Mouse (Mus musculus) kidney, adult 8-10 months (tissue): ENCODE data around the gene Lpcat3.

ENCODE experiments used
- DNase-seq, 2 experiments: peaks; one replicate each; pipeline ENCODE4 v3.0.0; 2022

The Lpcat3 gene

DNA sequence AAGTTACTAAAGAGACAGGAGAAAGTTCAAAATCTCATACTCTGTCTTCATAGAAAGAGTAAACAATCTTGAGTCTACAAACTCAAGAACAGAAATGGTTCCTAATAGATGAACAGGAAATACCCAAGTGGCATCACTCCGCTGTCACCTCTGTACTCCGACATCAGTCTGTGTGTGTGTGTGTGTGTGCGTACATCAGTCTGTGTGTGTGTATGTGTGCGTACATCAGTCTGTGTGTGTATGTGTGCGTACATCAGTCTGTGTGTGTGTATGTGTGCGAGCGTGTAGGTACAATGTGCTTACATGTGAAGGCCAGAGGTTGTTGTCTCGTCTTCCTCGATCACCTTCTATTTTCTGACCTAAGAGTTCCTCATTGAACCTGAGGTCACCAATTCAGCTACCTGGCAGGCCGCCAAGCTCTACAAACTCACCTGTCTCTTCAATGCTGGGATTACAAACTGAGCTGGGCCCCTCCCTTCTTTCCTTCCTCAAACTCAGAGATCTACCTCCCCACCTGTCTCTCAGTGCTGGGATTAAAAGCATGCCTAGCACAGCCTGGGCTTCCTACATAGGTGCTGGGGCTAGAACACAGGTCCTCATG lies 45.6 kb downstream of the Lpcat3 start:
- no peak for DNase-seq

DNA sequence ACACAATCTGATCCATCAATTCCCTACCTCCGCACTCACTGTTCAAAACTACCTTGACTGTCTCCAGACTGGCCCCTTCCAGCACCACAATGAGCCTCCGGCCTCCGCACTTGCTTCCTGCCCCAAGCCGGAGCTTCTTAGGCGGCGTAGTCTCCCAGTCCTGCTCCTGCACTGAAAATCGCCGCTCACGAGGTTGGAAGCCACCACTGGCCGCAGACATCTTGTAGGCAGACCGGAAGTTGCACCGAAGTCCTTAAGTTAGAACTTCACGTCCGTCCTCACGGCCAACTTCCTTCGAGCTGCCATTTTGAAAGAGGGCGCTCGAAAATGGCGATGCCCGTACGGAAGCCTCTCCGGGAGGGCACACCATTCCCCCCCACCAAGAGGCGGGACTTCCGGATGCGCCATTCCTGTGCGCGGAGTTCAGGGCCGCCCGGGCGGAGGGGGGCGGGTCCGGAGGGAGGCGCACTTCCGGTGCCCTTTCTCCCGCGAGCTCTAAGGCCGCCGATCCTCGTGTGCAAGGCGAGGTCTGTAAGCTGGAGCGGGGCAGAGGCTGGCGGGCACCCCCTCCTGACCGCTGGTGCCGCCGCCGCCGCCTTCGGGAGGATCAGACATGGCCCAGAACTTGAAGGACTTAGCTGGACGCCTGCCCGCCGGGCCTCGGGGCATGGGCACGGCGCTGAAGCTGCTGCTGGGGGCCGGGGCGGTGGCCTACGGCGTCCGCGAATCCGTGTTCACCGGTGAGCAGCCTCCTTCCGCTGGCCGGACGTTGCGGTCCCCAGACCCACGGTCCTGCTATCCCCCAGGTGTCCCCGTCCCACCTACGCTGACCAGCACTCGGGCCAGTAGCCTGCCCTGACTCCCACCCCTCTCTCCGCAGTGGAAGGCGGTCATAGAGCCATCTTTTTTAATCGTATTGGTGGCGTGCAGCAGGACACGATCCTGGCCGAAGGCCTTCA lies 49.3 kb downstream of the Lpcat3 start, which contains the start of the genes Emg1 and Phb2:
TSS of gene Emg1 (minus strand) at position 355 of the 959 bp plus-strand sequence.
TSS of gene Phb2 (plus strand) at position 513 of the 959 bp plus-strand sequence.
- DNase-seq = peak; percentile 98

DNA sequence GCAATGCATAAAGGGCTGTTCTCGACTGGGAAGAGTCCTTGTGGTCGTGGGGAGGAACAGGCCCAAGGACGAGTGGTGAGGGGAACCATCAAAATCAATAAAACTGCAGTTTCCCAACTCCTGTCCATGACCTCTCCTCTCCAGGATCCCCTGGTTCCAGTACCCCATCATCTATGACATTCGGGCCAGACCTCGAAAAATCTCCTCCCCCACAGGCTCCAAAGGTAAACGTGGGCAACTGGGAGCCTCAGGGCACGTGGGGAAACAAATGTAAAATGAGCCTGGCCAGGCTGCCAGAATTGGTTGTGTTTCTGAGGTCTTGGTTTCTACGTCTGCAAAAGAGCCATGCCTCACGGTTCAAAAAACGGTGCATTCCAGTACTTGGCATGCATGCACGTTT lies 50.1 kb downstream of the Lpcat3 start:
- no peak for DNase-seq

DNA sequence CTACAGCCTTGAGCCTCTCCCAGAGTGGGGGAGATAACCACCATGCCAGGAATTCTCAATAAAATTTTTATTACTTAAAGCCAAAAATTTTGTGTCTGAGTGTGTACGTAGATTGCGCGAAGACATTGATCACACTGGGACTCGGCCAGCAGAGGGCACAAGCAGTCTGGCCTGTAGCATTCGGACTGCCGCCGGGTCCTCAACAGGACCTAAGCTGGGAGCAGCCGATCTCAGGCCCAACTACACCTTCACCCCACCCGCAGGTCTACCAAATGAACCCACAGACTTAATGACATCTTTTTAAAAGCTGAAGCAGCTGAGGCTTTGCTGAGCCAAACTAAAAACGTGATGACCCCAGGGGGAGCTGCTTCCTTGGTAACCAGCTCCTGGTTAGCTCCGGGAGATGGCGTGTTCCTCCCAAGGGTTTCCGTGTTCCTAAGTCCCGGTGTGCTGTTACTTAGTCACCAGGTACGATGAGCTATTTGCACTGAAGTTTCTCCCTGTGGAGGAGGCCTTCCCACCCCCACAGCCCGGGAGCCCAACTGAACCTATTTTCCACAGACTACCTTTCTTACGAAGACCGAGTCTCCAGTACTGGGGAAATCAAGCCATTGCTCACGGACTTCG lies 54.1 kb downstream of the Lpcat3 start:
- DNase-seq = peak in 1 of 2 experiments; percentile 61

DNA sequence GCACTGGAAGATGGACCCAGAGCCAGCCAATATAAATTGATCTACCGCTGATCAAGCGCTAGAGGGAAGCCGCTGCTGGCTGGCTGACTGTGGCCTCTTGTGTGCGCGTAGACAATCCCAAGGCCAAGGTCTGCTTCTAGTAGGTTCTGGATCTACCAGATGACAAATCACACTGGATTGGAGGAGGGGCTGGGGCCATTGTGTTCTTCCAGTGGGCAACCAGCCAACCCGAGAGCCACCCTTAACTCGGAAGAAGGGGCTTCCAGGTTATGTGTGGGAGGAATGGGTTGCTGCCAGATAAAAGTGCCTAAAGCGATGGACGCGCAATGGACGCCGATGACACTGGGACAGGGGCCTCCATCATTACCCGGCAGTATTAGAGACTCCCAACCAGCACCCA lies 55.1 kb downstream of the Lpcat3 start:
- no peak for DNase-seq

DNA sequence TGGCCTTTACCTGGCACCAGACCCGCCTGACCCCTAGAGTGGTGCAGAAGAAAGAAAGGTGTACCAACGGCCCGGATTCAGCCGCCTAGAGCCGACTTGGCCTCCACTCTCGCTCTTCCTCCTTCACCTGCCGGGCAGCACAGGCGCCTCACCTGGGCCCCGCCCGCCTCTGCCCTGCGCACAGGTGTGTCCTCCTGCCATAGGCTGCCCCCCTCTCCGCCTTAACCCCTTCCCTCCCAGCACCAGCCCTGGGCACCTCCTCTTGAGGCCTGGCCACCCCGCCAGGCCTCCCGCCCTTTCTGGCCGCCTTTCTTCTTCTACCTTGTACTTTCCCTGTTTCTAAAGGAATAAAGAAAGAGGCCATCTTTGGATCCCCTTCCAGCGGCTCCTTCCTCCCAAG lies 55.9 kb downstream of the Lpcat3 start:
- peak; percentile 55 to 68 for DNase-seq

DNA sequence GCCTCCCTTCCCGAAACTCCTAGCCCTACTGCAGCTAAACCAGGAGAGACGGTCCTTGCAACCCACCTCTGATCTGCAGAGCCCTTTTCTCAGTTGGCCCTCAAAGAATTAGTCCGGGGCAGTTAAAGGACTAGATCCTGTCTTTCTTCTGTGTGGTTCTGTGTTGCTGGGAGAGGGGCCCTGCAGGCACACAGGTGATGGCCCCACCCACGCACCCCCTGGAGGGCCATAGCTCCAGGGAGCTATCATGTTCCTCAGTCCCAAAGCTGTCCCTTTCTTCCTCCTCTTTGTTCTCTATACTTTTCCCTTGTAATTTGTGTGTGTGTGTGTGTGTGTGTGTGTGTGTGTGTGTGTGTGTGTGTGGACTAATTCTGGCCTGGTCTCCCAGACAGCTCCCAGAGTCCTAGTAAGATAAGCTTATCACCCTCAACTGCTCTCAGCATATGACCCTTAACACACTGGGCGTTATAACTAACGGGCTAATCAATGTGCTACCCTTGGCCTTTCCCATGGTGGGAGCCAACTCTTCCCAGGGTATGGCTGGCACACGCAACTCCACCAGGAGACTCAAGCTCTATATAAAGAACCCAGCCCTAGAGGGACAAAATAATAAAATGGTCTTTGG lies 56.6 kb downstream of the Lpcat3 start:
- no peak for DNase-seq

DNA sequence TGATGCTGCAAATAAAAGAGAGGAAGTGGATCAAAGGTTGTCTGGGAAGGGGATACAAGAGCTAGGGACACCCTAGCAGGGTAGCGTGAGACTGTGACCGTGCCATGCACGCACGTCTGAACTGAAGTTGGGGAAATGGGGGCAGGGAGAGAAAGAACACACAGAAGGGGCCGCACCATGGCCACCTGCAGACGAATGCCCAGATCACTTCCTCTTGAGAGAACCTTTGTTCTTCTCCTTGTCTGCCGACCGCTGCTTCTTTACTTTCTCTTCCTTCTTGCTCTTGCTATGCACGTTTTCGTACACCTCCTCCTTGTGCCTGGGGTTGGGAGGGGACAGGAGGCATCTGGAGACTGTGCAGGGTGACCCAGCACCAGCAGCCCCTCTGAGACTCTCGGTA lies 58.1 kb downstream of the Lpcat3 start:
- no peak for DNase-seq

DNA sequence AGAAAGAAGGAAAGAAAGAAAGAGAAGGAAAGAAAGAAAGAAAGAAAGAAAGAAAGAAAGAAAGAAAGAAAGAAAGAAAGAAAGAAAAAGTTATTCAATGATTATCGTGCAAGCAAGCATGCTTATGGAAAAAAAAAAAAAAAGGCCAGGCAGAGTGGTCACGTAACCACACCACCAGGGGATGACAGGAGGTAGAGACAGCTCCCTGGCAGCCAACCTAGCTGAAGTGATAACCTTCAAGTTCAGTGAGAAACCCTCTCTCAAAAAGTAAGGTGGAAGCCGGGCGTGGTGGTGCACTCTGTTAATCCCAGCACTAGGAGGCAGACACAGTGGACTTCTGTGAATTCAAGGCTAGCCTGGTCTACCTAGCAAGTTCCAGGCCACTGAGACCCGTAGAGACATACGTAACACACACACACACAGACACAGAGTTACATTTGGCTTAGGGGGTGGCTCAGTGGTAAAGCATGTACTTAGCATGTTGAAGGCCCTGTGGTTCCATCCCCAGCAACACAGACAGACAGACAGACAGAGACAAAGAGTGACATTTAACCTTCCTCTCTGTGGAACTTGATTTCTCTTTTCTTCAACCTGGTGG lies 60.1 kb downstream of the Lpcat3 start:
- DNase-seq = no peak

DNA sequence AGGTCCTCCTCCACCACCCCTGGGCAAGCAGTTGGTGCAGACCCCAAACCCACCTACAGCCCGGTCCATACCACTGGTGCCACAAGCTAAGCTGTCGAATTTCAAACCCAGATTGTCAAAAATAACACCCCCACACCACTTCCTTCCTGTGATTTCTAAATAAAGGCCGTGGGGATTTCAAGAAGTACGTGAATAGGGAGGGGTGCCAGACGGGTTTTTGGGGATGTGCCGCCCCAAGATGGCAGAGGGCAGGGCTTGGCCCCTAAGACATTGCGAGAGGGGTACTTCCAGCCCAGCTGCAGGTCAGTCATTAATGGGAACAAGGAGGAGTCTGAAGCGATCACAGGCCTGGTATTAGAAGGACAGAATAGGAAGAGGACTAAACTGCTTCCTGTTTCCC lies 60.7 kb downstream of the Lpcat3 start:
- DNase-seq = no peak

DNA sequence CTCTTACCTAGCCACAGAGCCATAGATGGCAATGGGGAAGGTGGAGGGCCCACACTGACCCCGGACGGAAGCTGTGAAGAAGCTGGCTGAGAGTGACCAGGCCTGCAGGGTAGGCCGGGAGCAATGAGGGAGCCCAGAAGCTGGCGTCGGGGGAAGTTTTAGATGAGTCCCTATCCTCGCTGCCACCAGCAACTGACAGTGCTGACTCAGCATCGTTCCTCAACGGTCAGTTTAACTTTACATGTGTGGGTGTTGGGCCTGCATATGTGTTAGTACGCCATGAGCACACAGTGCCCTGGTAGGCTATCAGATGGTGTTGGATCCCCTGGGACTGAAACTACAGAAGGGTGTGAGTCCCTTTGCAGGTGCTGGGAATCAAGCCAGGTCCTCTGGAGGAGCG lies 61.6 kb downstream of the Lpcat3 start:
- DNase-seq = no peak

DNA sequence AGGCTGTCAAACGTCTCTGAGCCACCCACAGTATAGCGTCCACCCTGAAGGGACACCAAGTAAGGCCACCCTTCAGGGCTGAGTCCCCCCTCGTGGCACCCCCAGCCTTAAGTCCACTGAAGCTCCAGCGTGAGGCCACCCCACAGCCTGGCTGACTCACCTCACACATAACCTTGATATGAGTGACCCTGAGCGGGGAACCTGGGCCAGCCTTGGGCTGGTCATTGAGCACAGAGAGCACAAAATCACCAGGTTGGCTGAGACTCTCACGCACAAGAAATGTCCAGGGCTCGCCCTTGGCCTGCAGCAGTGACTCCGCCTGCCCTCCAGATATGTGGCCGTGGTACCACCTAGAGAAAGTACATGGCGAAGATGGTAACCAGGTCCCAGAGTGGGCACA lies 65.8 kb downstream of the Lpcat3 start:
- no peak for DNase-seq

DNA sequence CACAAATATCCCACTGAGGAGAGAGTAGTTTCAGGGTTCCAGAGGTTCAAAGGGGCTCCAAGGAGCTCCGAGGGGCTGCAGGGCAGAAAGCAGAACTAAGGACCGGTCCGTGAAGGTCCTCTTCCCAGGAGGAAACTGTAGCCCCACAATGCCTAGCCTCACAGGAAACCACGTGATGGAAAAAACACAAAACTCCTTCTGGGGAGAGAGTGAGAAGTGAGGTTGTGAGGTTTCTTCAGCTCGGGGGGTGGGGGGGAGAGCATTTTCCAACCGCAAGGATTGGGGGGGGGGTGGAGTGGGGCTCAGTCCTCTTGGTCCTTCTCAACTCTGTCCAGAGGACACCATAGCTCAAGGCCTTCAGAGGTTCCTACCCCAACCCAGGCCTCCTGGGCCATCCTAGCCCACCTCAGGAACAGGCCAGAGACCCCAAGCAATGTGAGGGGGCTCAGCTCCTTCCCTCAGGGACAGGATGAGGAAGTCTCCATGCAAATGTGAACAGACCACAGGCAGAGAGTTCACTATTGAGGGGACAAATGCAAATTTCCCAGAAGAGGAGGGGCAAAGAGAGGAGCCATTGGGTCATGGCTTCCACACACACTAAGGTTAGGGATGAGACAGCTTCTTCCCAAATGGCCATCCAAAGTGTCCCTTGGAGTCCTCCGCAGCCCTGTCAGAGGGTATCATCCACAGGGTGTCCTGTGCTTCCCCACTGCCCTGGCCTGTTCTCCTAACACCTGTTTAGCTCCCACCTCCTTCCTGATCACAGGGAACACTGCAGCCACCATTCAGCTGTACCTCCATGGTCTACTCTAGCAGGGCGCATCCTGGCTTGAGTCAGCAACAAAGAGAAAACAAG lies 67.3 kb downstream of the Lpcat3 start:
- no peak for DNase-seq

DNA sequence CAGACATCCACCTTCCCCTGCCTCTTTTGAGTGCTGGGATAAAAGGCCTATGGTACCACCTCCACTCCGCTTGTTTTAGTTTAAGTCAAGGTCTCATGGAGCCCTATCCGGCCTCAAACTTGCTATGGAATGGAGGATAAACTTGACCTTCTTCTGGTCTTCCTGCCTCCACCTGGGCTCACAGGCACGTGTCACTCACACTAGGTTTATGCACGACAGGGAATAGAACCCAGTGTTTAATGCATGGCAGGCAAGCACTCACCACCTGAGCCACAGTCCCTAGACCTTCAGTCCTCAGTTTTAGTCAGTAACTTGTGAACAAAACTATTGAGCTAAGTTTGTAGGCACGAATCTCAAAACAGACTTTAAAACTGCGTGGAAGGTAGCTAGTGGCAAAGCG lies 68.2 kb downstream of the Lpcat3 start:
- DNase-seq = no peak

DNA sequence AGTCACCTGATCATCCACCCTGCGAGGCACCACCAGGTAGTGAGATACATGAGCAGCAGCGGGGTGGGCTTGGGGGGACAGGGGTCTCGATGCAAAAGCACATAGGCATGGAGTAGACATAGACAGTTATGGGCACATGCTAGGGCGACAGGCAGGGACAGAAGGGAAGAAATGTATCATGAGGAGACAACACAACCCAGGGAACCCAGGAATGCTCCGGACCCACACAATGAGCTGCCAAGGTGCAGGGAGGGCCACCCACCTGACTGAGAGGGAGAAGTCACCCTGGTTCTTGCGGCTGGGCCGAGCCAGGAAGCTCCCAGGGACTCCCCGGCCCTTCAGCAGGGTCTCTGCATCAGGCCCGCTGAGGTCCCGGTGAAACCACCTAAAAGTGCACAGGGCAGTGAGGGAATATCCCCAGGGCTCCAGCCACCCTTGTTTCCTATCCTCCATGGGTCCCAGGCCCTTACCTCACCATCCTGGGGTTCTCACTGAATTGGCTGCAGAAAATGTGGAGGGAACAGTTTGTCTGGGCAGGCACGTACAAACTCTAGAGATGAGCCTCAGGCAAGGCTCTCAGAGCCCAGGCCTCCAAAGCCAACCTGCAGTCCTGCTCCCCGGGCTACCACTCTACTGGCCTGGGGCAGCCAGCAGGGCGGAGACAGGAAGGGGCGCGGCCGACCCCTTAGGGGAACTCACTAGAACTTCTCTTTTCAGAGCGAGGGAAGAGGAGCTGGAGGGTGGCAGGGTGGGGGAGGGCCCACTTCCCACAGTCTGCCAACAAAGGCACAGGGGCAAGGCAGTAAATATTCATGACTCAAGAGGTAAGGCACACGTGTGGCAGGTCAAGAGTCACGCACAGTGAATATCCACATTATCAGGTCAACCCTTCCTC lies 69.9 kb downstream of the Lpcat3 start:
- no peak for DNase-seq

DNA sequence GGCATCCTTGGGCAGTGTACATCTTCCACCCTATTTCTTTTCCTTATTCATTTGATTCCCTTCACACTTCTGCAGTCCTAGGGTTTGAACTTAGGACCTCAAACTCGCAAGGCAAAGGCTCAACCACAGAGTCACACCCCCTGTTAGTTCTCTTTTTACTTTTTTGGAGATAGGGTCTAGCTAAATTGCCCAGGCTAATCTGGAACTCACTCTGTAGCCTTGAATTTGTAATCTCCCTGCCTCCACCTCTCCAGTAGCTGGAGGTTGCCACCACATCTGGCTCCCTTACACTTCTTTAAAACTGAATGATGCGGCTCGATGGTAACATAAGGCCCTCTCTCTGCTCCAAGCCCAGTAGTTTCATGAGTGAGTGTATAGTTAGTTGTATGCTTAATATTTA lies 71.6 kb downstream of the Lpcat3 start:
- no peak for DNase-seq

DNA sequence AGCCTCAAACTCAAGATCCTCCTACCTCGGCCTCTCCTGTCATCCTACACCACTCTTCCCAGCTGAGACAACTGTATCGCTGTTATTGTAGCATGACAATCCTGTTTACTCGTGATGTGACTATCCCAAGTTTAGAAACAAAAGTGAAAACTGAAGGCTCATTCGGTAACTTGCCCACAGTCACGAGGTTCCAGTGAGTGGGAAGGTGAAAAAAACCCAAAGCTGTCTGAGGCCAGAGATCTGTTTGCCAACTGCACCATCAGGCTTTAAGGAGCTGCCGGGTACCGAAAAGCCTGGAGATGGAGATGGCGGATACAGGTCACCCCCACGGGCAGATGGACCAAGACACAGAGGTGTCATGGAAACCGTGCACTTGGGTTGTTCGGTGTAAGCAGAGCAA lies 74.2 kb downstream of the Lpcat3 start:
- DNase-seq = no peak

DNA sequence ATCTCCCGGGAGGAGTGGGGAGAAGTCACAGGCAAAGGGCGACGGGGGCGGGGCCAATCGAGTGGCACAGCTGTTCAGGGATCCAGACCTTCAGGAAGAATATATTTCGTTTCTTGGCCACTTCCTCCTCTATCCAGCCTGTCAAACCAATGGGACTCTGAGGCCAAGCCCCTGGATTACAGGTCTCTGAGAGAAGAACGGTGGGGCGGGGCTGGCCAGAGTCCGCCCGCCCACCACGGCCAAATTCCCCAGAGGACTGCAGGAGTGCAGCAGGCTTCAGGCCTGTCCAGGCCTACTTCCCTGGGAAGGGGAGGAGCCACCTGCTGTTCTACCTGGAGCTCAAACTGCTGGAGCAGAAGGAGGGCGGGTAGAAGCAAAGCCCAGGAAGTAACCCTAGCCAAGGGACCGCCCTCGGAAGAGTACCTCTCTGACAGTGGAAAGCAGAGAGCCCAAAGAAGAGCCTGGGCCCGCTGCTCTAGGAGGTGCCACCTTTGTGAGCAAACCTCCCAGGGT lies 75.7 kb downstream of the Lpcat3 start, which contains the start of gene Ptpn6:
TSS of gene Ptpn6 (minus strand) at position 204 of the 513 bp plus-strand sequence.
- peak; percentile 92 to 96 for DNase-seq

DNA sequence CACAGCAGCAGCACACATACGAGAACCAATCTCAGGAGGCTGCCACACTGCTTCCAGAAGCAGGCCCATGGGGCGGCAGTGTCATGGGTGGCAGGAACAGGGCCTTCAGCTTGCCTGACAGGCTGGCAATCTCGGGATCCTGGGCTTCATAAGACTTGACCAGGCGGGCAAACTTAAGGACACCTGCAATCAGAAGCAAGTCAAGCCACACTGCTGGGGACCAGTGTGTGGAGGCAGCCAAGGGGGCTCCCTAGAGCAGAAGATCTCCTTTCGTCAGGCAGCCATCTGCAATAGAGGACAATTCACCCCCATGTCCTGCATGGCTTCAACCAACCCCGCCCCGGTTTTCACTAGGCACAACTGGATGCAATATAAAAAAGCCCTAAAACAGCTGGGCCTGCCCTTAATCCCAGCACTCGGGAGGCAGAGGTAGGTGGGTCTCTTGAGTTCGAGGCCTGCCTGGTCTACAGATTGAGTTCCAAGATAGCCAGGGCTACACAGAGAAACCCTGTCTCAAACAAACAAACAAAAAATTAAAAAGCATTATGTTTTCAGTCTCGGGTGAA lies 76.5 kb downstream of the Lpcat3 start:
- no peak for DNase-seq
